Mouse (Mus musculus): Measurements from ENCODE around the gene Hoxb2. TPM values are rescaled to one million over a fixed set of nuclear protein-coding genes. Genes with fewer than 3 reads are reported as not detected.

Gene Hoxb2
- polyA plus RNA-seq, 1 experiment from 2014 or later, result 7.5 TPM

MicroRNAs within 50 kb of the gene (microRNA counts, 519-probe panel; counts per million panel counts)
- 4,971 counts per million, percentile 81 among the panel's probes with 10 or more counts for microRNA mmu-miR-10a

Small RNA genes within 50 kb of the gene (microRNA-seq; reads per million reads assigned to microRNA genes)
- gene Mir10a, result 17,773 reads per million, percentile 97 among the genes with 10 or more reads in this experiment

Other genes with a start within 250 kb of the Hoxb2 start
- not detected in 2 replicates for gene Calcoco2, start 238.6 kb upstream of the Hoxb2 start, polyA plus RNA-seq (2014; fragmentation: Nextera tagmentation; extraction: Ambion mirVana)
- gene Ttll6, start 216.7 kb upstream of the Hoxb2 start, polyA plus RNA-seq (2014; fragmentation: Nextera tagmentation; extraction: Ambion mirVana), result 0.04 TPM in 1 of 2 replicates, not detected in the other
- 0.09 TPM in 1 of 2 replicates, not detected in the other for gene Hoxb13, start 156.2 kb upstream of the Hoxb2 start, polyA plus RNA-seq (2014; fragmentation: Nextera tagmentation; extraction: Ambion mirVana)
- 1.7 and 1.8 TPM in 2 replicates for gene Hoxb9, start 79.1 kb upstream of the Hoxb2 start, polyA plus RNA-seq (2014; fragmentation: Nextera tagmentation; extraction: Ambion mirVana)
- gene Hoxb8, start 68.6 kb upstream of the Hoxb2 start, polyA plus RNA-seq (2014; fragmentation: Nextera tagmentation; extraction: Ambion mirVana), result 0.38 and 0.89 TPM in 2 replicates
- 3.7 and 4.3 TPM in 2 replicates for gene Hoxb7, start 63.9 kb upstream of the Hoxb2 start, polyA plus RNA-seq (2014; fragmentation: Nextera tagmentation; extraction: Ambion mirVana)
- 1.9 and 2.8 TPM in 2 replicates for gene Hoxb6, start 58.0 kb upstream of the Hoxb2 start, polyA plus RNA-seq (2014; fragmentation: Nextera tagmentation; extraction: Ambion mirVana)
- gene Hoxb5, start 47.2 kb upstream of the Hoxb2 start, polyA plus RNA-seq (2014; fragmentation: Nextera tagmentation; extraction: Ambion mirVana), result 2.1 and 2.6 TPM in 2 replicates
- gene Hoxb4, start 32.3 kb upstream of the Hoxb2 start, polyA plus RNA-seq (2014; fragmentation: Nextera tagmentation; extraction: Ambion mirVana), result 0.33 and 0.45 TPM in 2 replicates
- gene Hoxb3, start 27.2 kb upstream of the Hoxb2 start, polyA plus RNA-seq (2014; fragmentation: Nextera tagmentation; extraction: Ambion mirVana), result 0.68 and 0.78 TPM in 2 replicates
- 0.58 TPM in 1 of 2 replicates, not detected in the other for gene Hoxb1, start 15.2 kb downstream of the Hoxb2 start, polyA plus RNA-seq (2014; fragmentation: Nextera tagmentation; extraction: Ambion mirVana)
- gene Skap1, start 114.1 kb downstream of the Hoxb2 start, polyA plus RNA-seq (2014; fragmentation: Nextera tagmentation; extraction: Ambion mirVana), result 0.18 and 0.27 TPM in 2 replicates

Measured in limb, embryonic 11.5 days (tissue).